Mouse (Mus musculus) testis, postnatal 14 days (tissue): ENCODE data around the gene Gm867.

Experiments used
- DNase-seq: peaks from one replicate; pipeline ENCODE4 v3.0.0; 2021; ENCODE audit warnings: low spot score

Gene Gm867

DNA sequence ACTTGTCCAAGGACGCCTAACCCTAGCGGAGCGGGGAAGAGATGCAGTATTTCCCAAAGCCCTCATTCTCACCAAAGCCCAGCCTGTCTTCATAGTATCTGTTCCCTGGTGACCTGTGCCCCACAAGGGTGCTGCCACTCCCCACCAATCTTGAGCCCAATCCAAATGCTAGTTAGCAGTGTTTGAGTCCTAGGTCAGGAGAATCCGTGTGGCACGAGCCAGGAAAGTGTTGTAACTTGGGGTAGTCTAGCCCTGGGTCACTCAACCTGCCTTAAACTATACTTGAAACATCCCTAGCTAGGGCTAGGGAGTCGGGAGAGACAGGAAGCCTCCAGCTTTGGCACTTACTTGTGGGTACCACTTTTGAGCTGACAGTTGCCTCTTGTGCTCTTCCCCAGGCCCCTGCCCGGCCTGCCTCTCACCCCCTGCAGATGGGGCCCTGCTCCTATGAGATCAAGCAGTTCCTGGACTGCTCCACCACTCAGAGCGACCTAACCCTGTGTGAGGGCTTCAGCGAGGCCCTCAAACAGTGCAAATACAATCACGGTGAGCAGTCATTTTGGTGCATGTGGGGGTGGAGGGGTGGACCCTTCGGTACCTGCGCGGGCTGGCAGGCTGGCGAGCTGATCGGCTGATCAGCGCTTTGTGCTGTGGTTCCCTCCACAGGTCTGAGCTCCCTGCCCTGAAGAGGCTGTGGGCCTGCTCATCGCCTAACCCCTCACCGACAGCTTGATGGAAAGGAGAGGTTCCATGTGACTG is 3.4 kb downstream of the Gm867 start:
- no peak for DNase-seq

DNA sequence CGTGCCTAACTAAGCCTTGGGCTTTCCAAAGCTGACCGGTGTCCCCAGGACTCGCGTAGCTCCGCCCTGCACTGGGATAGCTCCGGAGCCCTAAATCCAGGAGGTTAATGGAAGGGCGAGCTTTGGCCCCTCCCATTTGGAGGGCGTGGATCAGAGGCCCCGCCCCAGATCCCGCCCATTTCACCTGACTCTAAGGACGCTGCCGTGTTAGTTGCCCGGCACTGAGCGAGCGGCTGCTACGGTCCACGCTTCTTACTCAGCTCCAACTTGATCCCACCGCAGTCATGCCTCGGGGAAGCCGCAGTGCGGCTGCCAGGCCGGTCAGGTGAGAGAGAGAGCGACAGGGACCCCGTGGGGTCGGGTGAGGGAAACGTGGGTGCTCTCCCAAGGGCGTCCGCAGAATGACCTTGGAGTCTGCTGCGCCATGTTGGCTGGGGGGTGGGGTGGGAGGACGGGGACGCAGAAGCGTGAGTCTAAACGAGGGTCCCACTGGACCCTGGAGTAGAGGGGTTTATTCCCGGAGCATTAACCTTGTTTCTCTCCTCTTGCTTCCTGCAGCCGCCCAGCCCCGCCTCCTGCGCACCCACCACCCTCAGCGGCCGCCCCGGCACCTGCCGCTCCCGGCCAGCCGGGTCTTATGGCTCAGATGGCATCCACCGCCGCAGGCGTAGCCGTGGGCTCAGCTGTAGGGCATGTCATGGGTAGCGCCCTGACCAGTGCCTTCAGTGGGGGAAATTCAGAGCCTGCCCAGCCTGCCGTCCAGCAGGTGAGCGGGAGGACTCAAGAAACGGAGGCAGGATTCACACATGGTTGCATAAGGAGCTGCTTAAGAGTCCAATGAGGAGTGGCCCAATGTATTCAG is 4.6 kb downstream of the Gm867 start, which contains the start of gene Mmp11:
Gene Mmp11, minus strand, starts transcription at position 817 of the 862 bp plus-strand sequence.
- DNase-seq, result peak; percentile 81

DNA sequence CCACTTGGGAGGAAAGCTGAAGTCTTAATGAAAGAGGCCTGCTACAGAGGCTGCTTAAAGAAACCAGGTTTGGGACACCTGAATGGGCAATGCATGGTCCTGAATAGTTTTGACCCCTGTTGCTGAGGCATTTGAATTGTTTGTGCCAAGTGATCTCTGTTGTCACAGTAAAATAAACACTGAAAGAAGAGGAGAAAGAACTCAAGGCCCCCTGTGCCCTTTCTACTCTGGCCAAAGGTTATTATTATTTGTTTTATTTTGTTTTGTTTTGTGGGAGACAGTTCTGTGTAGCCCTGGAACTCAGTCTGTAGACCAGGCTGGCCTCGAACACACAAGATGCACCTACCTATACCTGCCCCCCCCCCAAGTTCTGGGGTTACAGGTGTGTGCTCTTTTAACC is 5.5 kb downstream of the Gm867 start:
- DNase-seq, result no peak

DNA sequence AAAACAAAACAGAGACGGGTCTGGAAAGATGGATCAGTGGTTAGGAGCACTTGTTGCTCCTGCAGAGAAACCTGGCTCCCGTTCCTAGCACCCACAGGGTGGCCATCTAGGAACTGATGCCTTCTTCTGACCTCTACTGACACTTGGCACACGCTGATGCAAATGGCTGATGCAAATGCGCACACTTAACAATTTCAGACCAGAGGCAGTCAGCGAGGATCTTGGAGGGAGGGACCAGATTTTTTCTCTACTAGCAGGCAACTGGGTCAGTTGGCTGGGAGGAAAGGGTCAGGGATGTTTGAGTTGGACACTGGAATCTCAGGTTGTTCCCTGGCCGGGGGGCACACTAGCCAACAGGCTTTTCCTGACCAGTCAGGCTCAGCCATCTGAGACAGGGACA is 7.6 kb downstream of the Gm867 start, which contains the start of gene Chchd10:
Gene Chchd10, plus strand, starts transcription at position 240 of the 400 bp plus-strand sequence.
- DNase-seq, result no peak

DNA sequence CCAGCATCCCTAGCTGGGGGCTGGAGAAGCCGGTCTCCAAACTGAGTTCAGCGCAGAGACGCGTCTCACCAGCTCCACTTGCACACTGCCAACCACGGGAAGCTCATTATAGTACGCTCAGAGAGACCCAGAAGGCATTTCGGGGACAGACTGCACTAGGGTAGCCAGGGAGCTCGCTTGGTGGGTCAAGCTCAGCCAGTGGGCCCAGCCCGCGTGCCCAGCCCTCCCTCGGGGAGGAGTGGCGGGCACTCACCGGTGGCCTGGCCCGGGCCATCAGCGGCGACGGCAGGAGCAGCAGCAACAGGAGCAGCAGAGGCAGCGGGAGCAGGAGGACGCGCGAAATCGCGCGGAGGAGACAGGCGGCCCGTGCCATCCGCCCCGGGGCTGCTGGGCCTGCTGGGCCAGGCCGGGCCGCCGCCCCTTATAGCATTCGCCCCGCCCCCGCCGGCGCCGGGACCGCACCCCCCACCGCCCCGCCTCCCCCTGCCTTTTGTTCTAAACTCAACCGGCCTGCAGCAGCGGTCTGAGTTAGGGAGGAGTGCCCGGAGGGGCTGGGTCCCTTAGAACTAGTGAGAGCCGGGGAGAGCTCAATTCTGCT is 8.3 kb downstream of the Gm867 start:
- DNase-seq, result no peak

DNA sequence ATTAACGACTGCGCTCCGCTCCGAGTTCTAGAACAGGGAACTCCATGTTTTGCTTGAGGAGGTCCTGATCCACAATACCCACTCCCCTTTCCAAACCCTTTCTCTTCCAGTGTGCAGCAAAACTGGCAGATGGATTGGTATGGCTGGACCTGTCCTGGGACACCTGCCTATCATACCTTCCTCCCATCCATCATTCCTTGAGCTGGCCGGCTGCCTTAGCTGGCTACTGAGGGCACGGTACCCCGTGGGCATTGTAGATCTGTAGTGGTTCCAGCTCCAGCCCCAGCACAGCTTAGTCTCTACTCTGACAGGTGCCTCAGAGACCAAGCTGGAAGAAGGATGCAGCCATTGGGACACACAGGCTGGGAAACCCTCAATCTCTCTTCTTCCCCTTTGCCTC is 9.2 kb downstream of the Gm867 start:
- no peak for DNase-seq

DNA sequence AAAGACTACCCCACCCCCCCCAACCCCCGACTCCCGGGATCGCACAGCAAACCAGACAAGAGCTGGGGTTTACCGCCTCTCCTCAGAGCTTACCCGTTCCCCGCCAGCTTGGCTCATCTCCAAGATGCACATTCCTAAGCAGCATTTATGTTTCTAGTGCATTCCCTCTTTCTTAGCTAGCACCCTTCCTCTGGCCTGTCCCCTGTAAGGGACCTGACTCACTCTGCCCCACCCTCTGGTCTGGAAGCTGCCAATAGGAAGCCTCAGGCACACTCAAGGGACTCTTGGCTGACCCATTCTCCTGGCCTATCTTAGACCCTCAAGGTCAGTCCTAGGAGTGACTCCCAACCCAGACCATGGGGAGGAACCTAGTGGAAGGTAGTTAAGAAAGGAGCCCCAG is 10.2 kb downstream of the Gm867 start:
- no peak for DNase-seq

DNA sequence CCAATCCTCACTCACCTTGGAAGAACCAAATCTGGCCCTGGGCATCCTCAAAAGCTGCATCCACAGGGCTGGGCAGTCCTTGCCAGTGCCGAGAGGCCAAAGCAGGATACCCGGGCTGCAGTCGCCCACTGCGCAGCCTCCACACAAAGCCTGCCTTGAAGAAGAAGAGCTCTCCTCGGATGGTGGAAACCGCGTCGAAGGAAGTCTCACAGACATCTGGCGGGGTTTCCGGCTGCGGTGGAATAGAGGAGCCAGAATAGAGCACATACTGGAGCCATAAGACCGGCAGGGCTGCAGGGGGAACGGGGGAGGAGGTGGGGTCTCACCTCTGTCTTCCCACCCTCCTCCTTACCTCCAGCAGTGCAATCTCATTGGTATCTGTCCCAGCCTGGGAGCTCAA is 14.1 kb downstream of the Gm867 start:
- no peak for DNase-seq

DNA sequence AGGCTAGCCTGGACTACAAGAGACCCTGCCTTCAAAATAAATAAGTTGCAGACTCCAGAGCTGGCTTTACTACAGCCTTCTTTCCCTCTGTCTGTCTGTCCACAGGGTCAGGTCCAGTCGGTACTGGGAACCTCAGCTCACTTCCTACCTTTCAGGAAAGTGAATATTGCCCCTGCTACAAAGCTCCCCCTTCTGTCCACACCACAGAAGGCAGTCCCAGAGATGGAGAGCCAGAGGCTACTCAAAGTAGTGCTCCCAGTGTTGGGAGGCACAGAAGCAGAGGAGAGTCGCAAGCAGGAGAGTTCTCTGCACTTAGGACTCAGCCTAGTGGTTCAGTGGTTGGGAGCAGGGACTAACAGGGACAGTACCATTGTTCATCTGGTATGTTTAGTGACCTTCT is 16.1 kb downstream of the Gm867 start:
- no peak for DNase-seq

DNA sequence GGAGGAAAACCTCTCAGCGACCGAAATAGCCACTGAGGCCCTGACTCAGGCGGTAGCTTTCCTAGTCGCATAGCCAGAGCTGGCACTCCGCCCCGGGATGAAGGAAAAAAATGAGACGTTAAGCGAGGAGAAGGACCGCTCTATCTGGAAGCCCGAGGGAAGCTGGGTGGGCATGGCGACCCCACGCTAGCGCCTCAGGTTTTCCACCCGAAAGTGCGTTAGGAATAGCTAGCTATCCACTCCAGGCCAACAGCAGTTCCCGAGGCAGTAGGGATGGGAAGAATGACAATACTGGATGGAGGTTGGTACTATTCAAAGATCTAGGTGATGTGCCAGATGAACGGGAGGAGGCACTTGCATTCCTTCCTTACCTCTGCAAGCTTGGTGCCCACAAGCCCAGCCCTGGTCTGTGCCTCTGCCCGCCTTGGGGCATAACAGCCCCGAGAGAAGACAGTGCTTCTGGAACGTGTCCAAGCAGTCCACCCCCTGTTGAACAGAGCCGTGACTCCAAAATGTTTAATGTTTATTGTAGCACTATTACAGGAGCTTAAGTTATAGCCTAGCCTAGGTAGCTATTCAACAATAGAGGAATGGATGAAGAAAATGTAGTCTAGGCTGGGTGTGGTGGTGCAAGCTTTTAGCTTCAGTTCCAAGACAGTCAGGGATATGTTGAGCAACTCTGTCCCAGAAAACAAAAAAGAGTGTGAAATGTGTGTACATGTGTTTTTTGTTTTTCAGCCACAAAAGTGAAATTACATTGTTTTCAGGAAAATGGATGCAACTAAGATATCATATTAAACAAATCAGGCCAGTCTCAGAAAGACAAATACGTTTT is 18.5 kb downstream of the Gm867 start:
- DNase-seq, result peak; percentile 49

DNA sequence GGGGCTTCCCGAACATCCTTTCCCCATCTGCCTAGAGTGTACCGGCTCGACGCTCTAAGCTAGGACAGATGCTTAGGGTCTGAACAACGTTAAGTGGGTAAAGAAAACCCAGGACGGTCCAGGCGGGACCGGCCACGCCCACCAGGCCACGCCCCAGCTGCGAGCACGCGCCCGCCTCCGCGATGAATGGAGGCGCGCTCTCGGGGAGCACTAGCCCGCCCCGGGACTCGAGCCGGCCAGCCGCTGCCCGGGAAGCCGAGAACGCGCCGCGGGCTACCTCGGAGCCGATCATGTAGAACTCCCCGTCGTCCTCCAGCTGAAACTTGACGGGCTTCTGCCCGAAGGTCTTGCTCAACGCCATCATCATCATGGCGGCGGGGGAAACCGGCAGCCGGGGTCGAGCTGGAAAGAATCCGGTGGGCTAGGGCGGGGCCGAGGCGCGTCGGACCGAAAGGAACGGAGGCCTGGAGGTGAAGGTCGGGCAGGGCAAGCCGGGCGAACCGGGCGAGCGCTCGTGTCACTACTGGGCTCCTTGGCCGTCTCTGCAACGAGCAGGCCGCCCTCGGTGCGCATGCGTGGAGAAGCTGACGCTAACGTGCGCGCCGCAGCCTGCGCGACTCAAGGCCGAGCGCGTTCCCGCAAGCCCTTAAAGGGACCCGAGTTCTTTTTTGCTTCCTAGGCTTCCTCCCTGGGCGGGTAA is 19.3 kb downstream of the Gm867 start, which contains the start of gene Smarcb1:
Gene Smarcb1, minus strand, starts transcription at position 592 of the 700 bp plus-strand sequence.
- DNase-seq, result peak; percentile 96

DNA sequence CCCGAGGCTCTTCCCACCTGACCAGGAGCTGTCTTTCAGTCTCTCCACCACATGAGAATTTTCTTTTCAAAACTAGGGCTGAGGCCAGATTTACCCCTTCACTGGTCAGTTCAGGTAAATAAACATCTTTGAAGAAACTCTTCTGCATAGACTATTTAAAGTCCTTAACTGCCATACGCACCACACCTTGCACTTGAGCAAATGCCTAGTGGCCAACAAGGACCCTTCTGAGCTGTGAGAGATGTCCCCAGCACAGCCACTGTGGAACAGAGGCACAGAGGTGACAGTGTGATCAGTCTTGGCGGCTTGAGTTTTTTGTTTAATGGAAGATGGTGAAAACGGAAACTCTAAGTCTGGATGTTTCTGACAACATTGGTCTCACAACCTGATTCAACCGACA is 21.4 kb downstream of the Gm867 start:
- no peak for DNase-seq

DNA sequence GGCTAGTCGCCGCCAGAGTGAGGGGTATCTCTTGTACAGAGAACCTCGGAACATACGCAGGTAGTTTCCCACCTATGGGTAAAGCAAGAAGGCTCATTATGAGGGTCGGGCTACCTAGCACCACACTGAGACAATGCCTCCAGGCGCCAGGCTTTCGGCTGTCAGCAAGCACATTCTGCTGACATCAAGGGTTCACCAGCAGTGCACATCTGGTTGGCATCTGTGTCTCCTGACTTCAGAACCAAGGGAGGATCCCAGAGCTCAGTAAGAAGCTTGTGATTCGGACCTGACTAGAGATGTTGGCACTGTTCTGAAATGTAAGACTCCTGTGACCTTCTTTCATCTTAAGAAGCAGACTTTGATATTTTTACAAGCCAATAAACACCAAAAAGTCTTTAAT is 23.6 kb downstream of the Gm867 start:
- DNase-seq, result no peak

DNA sequence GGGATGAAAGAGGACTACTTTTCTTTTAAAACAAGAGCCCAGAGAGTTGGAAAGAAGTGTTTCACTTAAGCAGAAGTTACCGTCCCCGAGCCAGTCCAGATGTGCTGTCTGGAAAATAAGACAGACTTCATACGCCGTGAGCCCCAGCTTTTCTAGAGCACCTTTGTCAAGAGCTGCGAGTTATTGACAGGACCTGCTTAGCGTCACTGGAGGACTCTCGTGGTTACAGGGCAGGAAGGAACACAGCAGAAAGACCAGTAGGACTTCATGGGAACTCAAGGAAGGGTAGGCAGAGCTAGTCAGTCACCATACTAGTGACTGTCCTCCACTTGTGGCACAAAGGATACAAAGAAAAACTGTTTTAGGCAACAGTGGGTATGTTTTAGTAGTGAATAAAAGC is 24.9 kb downstream of the Gm867 start:
- DNase-seq, result no peak

DNA sequence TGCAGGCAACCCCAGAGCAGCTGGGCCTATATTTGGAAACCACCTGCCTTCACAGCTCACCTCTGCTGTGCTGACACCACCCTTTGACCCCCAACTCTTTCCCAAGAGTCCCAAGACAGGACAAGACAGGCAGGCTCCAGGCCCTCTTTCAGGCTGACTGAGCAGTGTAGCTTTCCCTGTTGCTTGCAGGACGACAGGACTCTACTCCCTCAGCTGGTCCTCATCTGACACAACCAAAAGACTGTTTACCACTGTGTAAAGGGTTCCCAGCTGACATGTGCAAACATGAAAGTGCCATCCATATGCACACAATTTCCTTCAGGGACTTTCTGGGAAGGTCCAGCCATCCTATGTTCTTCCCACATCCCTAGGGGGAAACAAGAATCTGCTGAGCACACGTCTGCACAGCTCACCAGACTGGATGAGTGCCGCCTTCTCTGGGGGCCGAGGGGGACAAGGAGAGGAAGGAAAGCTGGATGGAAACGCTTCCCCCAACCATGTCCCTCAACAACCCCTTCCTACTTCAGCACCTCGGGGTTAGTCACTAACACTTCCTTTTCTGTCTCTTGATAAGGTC is 27.4 kb downstream of the Gm867 start:
- no peak for DNase-seq

DNA sequence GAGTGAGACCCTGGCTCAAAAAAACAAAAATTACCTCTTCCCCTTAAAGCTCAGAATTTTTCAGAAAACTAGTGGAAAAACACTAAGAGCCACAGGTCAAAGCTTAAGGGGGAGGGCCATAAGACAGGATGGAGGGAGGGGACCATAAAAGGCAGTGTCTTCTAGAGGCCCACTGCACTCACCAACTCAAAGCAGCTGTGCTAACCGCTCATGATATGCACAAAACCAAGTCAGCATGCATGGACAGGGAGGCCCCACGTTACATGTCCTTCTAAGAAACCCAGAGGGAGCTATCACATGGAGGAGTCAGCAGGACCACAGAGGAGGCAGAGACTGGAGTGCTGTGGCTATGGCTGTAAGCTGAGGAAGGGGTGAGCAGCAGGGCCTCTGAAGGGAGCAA is 29.8 kb downstream of the Gm867 start:
- DNase-seq, result no peak

DNA sequence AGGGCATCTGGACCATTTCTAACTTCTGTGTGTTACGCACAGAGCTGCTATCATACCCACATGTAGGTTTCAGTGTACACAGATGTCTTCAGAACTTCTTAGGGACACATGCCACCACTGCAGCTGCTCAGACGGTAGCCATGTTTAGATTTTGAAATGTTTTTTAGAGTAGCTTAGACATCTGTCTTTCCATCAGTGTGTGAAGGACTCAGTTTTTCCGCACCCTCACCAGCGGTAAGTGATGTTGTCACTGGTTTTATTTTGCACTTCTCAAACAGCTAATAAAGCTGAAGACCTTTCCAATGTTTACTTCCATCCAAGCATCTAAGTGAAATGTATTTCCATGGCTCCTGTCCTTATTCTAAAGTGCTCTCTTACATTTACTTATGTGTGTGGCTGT is 33.6 kb downstream of the Gm867 start:
- DNase-seq, result no peak

DNA sequence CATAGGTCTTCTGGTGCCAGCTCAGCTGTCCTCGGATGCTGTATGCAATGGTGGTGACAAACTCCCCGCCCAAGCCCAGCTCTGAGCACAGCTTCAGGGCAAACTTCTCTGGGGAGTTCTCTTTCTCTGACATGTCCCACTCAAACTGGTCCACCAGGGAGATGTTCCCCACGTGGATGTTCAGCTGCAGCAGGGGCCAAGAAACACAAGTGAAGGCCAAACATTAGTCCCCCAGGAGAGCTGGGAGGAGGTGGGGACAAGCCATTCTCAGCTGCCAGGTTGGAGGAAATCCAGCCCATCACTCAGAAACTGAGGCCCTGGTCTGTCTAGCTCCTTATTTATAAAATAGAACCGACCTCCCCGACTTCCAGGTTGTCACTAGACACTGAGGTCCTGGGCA is 36.1 kb downstream of the Gm867 start:
- no peak for DNase-seq

DNA sequence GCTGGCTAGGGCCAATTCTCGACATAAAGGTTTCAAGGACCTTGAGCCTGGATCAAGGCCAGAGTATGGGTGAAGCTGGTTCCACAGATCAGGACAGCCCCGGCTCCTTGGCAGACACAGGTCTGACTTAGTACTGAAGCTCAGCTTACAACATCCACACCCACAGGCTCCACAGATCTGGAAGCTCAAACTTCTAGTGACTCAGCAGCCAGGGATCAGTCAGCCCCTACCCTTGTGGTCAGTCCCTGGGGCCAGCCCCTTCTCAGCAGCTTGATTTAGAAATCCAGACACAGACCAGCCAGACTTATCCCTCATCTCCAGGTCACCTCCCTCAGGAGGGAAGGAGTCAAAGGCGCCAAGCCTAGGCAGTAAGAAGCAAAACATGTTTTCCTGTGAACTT is 41.6 kb downstream of the Gm867 start:
- DNase-seq, result peak; percentile 51

DNA sequence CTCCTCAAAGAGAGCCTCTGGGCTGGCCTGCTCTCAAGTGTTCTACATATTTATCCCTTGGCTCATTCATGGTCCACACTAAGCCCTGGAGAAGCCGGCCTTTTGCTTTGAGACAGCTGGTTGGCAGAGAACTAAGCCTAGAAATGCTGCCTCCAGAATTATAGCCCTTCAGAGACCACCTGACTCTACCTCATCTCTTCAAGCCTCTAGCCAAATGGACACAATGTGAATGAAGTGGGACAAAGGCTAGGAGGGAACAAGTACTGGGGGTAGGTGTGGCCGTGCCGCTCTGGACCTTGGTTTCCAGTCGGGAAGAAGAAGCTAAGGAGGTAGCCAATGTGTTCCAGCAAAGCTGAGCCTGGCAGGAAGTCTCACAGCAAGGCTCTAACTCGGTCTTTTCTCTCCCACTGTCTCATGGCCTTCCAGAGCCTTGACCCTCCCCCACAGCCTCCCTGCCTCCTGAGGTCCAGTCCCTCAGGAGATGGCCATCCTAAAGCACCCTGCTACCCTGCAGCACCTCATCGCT is 42.4 kb downstream of the Gm867 start:
- DNase-seq, result no peak

DNA sequence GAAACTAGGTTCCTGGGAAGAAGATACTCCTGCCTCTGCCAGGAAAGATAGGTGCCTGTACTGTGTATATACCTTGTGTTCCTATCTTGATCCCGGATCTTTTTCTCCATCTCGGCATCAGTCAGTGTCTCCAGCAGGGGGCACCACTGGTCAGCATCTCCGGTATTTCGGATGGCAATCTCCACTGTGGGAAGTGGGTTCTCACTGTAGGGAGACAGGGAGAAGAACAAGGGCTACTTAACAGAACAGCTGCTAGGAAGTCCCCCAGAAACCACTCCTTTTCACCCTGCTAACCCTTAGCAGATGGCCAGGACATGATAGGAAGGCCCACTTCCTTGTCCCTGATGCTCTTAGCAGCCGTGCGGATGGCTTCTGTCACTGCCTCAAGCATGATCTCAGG is 43.1 kb downstream of the Gm867 start:
- no peak for DNase-seq
